Comparison of ENCODE assay signal across 23 mouse cellular contexts in the genomic region with DNA sequence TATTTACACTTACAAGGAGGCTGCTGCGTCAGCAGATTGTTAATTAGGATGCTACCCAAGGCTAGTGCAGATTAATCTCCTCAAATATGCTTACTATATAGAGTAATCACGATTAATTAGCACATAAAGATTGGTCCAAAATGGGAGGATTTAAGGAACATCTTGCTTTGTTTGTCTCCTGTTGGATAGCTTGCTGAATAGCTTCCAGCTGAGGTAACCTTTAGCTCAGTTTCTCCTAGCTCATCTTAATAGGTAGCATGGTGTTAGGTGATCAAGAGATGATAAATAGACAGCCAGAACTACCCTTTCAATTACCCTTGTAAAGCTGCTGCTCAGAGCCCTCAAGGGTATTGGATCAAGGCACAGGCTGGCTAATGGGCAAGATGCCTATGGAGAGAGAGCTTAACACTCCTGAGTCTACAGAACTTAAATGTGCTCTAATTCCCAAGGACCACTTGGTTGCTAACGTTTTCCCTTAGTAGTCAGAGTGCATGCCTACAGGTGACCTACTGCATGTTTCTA.
A peak's percentile ranks its signal among the peaks of the same experiment; 100 is the strongest.
DNase-seq lines count a peak whose midpoint lies in the region; ATAC-seq and TF ChIP-seq lines count a peak whose summit lies in the region.
"Had no signal": no experiment of that assay in that cellular context is flagged by ENCODE, and none has a peak within 500 bp of the region (broad histone marks: within the 10 kb centered on the region; RNA-seq: fewer than 3 reads in every experiment).

No protein-coding gene starts in this region.

- TF ChIP-seq CTCF in layer of hippocampus, adult 2 months (conservative IDR thresholded peaks at IDR 0.05), result no peak

- no peak for DNase-seq in forebrain, embryonic 10.5 days (ENCODE audit: extremely low spot score, low spot score)
- no peak for DNase-seq in layer of hippocampus, adult 2 months (ENCODE audit: low spot score in 2 of 2)
- DNase-seq in layer of hippocampus, adult 8-10 months (ENCODE audit: low spot score in 2 of 2), result no peak
- no peak for DNase-seq in midbrain, embryonic 10.5 days (ENCODE audit: low spot score)
- DNase-seq: adrenal gland, adult 8-10 months; adrenal gland, postnatal 36 days; B cell, adult 2 months; cerebellum, adult 11 months; cerebellum, adult 8-10 months; cerebellum, postnatal 14 days; gastrocnemius, postnatal 10 days; heart, adult 2 months; heart, postnatal 14 days had no signal

- H3K4me3 ChIP-seq in forebrain, embryonic 13.5 days, result no peak overlapping the region
- no peak overlapping the region for H3K4me3 ChIP-seq in forebrain, embryonic 10.5 days
- H3K4me3 ChIP-seq in layer of hippocampus, adult 2 months, result no peak overlapping the region
- no peak overlapping the region for H3K4me3 ChIP-seq in midbrain, embryonic 13.5 days (replicated peaks)
- H3K4me3 ChIP-seq in midbrain, embryonic 10.5 days, result no peak overlapping the region
- no peak overlapping the region for H3K4me3 ChIP-seq in intestine, embryonic 15.5 days (replicated peaks)
- H3K4me3 ChIP-seq: embryonic facial prominence, embryonic 12.5 days; forebrain, embryonic 12.5 days; heart, adult 2 months; heart, embryonic 15.5 days had no signal

- H3K27me3 ChIP-seq in forebrain, embryonic 13.5 days, result no peaks in the 10 kb centered on the region
- H3K27me3 ChIP-seq in forebrain, embryonic 10.5 days (ENCODE audit: poor library complexity, severe bottlenecking), result no peaks in the 10 kb centered on the region
- no peaks in the 10 kb centered on the region for H3K27me3 ChIP-seq in midbrain, embryonic 13.5 days
- no peaks in the 10 kb centered on the region for H3K27me3 ChIP-seq in midbrain, embryonic 10.5 days (ENCODE audit: low read depth, poor library complexity, severe bottlenecking)
- no peaks in the 10 kb centered on the region for H3K27me3 ChIP-seq in intestine, embryonic 15.5 days (replicated peaks)
- H3K27me3 ChIP-seq: embryonic facial prominence, embryonic 12.5 days; forebrain, embryonic 12.5 days; heart, embryonic 15.5 days had no signal

- H3K27ac ChIP-seq in forebrain, embryonic 13.5 days, result no peak overlapping the region
- H3K27ac ChIP-seq in forebrain, embryonic 10.5 days, result no peak overlapping the region
- H3K27ac ChIP-seq in layer of hippocampus, adult 2 months, result peak overlapping the region; percentile 39; the same call in 1 of the 2 replicates
- H3K27ac ChIP-seq in midbrain, embryonic 13.5 days, result no peak overlapping the region
- H3K27ac ChIP-seq in midbrain, embryonic 10.5 days (replicated peaks), result no peak overlapping the region
- no peak overlapping the region for H3K27ac ChIP-seq in intestine, embryonic 15.5 days
- H3K27ac ChIP-seq: embryonic facial prominence, embryonic 12.5 days; forebrain, embryonic 12.5 days; heart, adult 2 months; heart, embryonic 15.5 days had no signal

- WGBS in forebrain, embryonic 13.5 days, result 56% methylated on average over 3 of the region's 3 CpGs
- WGBS in forebrain, embryonic 10.5 days, result 78% methylated on average over 3 of the region's 3 CpGs
- WGBS in midbrain, embryonic 13.5 days, result 71% methylated on average over 3 of the region's 3 CpGs
- 80% methylated on average over 3 of the region's 3 CpGs for WGBS in midbrain, embryonic 10.5 days
- 84% methylated on average over 3 of the region's 3 CpGs for WGBS in intestine, embryonic 15.5 days

- no peaks in the 10 kb centered on the region for H3K9me3 ChIP-seq in forebrain, embryonic 13.5 days (replicated peaks)
- no peaks in the 10 kb centered on the region for H3K9me3 ChIP-seq in forebrain, embryonic 10.5 days
- no peaks in the 10 kb centered on the region for H3K9me3 ChIP-seq in midbrain, embryonic 13.5 days
- no peaks in the 10 kb centered on the region for H3K9me3 ChIP-seq in midbrain, embryonic 10.5 days (replicated peaks)
- no peaks in the 10 kb centered on the region for H3K9me3 ChIP-seq in intestine, embryonic 15.5 days
- H3K9me3 ChIP-seq: embryonic facial prominence, embryonic 12.5 days; forebrain, embryonic 12.5 days; G1E; heart, embryonic 15.5 days had no signal

- H3K36me3 ChIP-seq in forebrain, embryonic 13.5 days (ENCODE audit: poor library complexity, severe bottlenecking), result no peaks in the 10 kb centered on the region
- no peaks in the 10 kb centered on the region for H3K36me3 ChIP-seq in forebrain, embryonic 10.5 days (replicated peaks)
- H3K36me3 ChIP-seq in midbrain, embryonic 13.5 days, result no peaks in the 10 kb centered on the region
- no peaks in the 10 kb centered on the region for H3K36me3 ChIP-seq in midbrain, embryonic 10.5 days
- H3K36me3 ChIP-seq in intestine, embryonic 15.5 days, result no peaks in the 10 kb centered on the region
- H3K36me3 ChIP-seq: embryonic facial prominence, embryonic 12.5 days; forebrain, embryonic 12.5 days; G1E; heart, embryonic 15.5 days had no signal

- no peak overlapping the region for H3K9ac ChIP-seq in forebrain, embryonic 13.5 days
- H3K9ac ChIP-seq in midbrain, embryonic 13.5 days (replicated peaks), result no peak overlapping the region
- no peak overlapping the region for H3K9ac ChIP-seq in intestine, embryonic 15.5 days
- H3K9ac ChIP-seq: embryonic facial prominence, embryonic 12.5 days; forebrain, embryonic 12.5 days; heart, embryonic 15.5 days had no signal

- peak; percentile 70; the same call in 1 of the 2 replicates for ATAC-seq in forebrain, embryonic 13.5 days
- 0 out of 2 replicates have a peak, but pooled peaks have one; percentile 32 for ATAC-seq in midbrain, embryonic 13.5 days
- ATAC-seq in intestine, embryonic 15.5 days, result no peak
- ATAC-seq: CD4-positive, CD25-positive, alpha-beta regulatory T cell, adult 4 months; hindbrain, embryonic 16.5 days had no signal

- no peaks in the 10 kb centered on the region for H3K4me1 ChIP-seq in forebrain, embryonic 13.5 days
- H3K4me1 ChIP-seq in forebrain, embryonic 10.5 days, result peaks cover 5% of the 10 kb centered on the region; the same call in 1 of the 2 replicates
- H3K4me1 ChIP-seq in midbrain, embryonic 13.5 days (replicated peaks), result peaks cover 17% of the 10 kb centered on the region
- H3K4me1 ChIP-seq in midbrain, embryonic 10.5 days, result peaks cover 9% of the 10 kb centered on the region
- H3K4me1 ChIP-seq in intestine, embryonic 15.5 days (replicated peaks), result 0 out of 2 replicates have a peak, but pooled peaks cover 2% of the 10 kb centered on the region
- H3K4me1 ChIP-seq: embryonic facial prominence, embryonic 12.5 days had no signal

- no peak overlapping the region for H3K4me2 ChIP-seq in forebrain, embryonic 13.5 days
- H3K4me2 ChIP-seq in midbrain, embryonic 13.5 days (replicated peaks), result no peak overlapping the region
- no peak overlapping the region for H3K4me2 ChIP-seq in intestine, embryonic 15.5 days (replicated peaks)
- H3K4me2 ChIP-seq: embryonic facial prominence, embryonic 12.5 days; forebrain, embryonic 12.5 days; heart, embryonic 11.5 days; heart, embryonic 15.5 days had no signal
